ENCODE assay signal across 9 mouse cellular contexts in genomic region chr5:139202127-139202526, GRCm38 (mm10). TPM values are rescaled to one million over a fixed set of nuclear protein-coding genes. Genes with fewer than 3 reads are reported as not detected.
DNase-seq lines count a peak whose midpoint lies in the region; ATAC-seq and TF ChIP-seq lines count a peak whose summit lies in the region.
"Had no signal": no experiment of that assay in that cellular context is flagged by ENCODE, and none has a peak within 500 bp of the region (broad histone marks: within the 10 kb centered on the region; RNA-seq: fewer than 3 reads in every experiment).

No protein-coding gene starts in this region.

- no peak for TF ChIP-seq CTCF in bone marrow, adult 2 months (IDR thresholded peaks at IDR 0.05; ENCODE audit: control insufficient read depth, insufficient read depth, low read length)

- H3K4me1 ChIP-seq in heart, embryonic 15.5 days (replicated peaks) = peaks cover 19% of the 10 kb centered on the region
- peaks cover 11% of the 10 kb centered on the region for H3K4me1 ChIP-seq in bone marrow, adult 2 months (ENCODE audit: control insufficient read depth, insufficient read depth, low read length)
- peaks cover 15% of the 10 kb centered on the region for H3K4me1 ChIP-seq in hindbrain, embryonic 14.5 days (replicated peaks; ENCODE audit: control insufficient read depth, insufficient read depth, low read length)
- peaks cover 37% of the 10 kb centered on the region for H3K4me1 ChIP-seq in midbrain, embryonic 13.5 days (replicated peaks)

- H3K9me3 ChIP-seq in heart, embryonic 15.5 days (replicated peaks) = no peaks in the 10 kb centered on the region
- H3K9me3 ChIP-seq in hindbrain, embryonic 14.5 days (ENCODE audit: control insufficient read depth, low read length) = no peaks in the 10 kb centered on the region
- H3K9me3 ChIP-seq in midbrain, embryonic 13.5 days = no peaks in the 10 kb centered on the region

- H3K9ac ChIP-seq in heart, embryonic 15.5 days = no peak overlapping the region
- H3K9ac ChIP-seq in hindbrain, embryonic 14.5 days = peak overlapping the region; percentile 90; the same call in 1 of the 2 replicates
- peak overlapping the region; percentile 92; the same call in 1 of the 2 replicates for H3K9ac ChIP-seq in midbrain, embryonic 13.5 days (replicated peaks)

- no peak for TF ChIP-seq POLR2A in bone marrow, adult 2 months (IDR thresholded peaks at IDR 0.05; ENCODE audit: borderline replicate concordance, control insufficient read depth, low read depth, low read length)

- ATAC-seq in heart, embryonic 15.5 days (replicated peaks; ENCODE audit: insufficient number of reproducible peaks, insufficient read depth, low FRiP score, low read depth) = no peak
- ATAC-seq in hindbrain, embryonic 14.5 days (ENCODE audit: low FRiP score) = no peak
- no peak for ATAC-seq in midbrain, embryonic 13.5 days
- ATAC-seq: CD4-positive, CD25-positive, alpha-beta regulatory T cell, adult 4 months had no signal

- H3K4me3 ChIP-seq in heart, embryonic 15.5 days = no peak overlapping the region
- peak overlapping the region; percentile 84 for H3K4me3 ChIP-seq in bone marrow, adult 2 months (replicated peaks; ENCODE audit: control insufficient read depth, low read depth, low read length)
- peak overlapping the region; percentile 92; the same call in 1 of the 2 replicates for H3K4me3 ChIP-seq in hindbrain, embryonic 14.5 days (replicated peaks; ENCODE audit: low read length)
- peak overlapping the region; percentile 94 for H3K4me3 ChIP-seq in midbrain, embryonic 13.5 days (replicated peaks)

- no peak overlapping the region for H3K27ac ChIP-seq in heart, embryonic 15.5 days
- no peak overlapping the region for H3K27ac ChIP-seq in bone marrow, adult 2 months (ENCODE audit: control insufficient read depth, insufficient read depth, low read depth, low read length, poor library complexity)
- no peak overlapping the region for H3K27ac ChIP-seq in hindbrain, embryonic 14.5 days
- H3K27ac ChIP-seq in midbrain, embryonic 13.5 days = no peak overlapping the region

- H3K36me3 ChIP-seq in heart, embryonic 15.5 days = no peaks in the 10 kb centered on the region
- no peaks in the 10 kb centered on the region for H3K36me3 ChIP-seq in hindbrain, embryonic 14.5 days (replicated peaks; ENCODE audit: control insufficient read depth, insufficient read depth)
- 0 out of 2 replicates have a peak, but pooled peaks cover 4% of the 10 kb centered on the region for H3K36me3 ChIP-seq in midbrain, embryonic 13.5 days

- DNase-seq in heart, adult 9 months (ENCODE audit: low spot score in 2 of 2) = no peak
- no peak for DNase-seq in hindbrain, embryonic 14.5 days (ENCODE audit: low spot score)
- no peak for DNase-seq in thymus, postnatal 25 days
- no peak for DNase-seq in cerebellum, adult 9-10 months
- DNase-seq in urinary bladder, adult 18-20 months (ENCODE audit: low spot score in 2 of 2) = no peak

- 74% methylated on average over 11 of the region's 11 CpGs for WGBS in heart, embryonic 15.5 days
- WGBS in bone marrow, adult 2 months = 74% methylated on average over 11 of the region's 11 CpGs
- WGBS in hindbrain, embryonic 14.5 days = 75% methylated on average over 11 of the region's 11 CpGs
- 79% methylated on average over 11 of the region's 11 CpGs for WGBS in midbrain, embryonic 13.5 days

- peak overlapping the region; percentile 91; the same call in 1 of the 2 replicates for H3K4me2 ChIP-seq in heart, embryonic 15.5 days
- peak overlapping the region; percentile 64 for H3K4me2 ChIP-seq in hindbrain, embryonic 14.5 days (replicated peaks)
- H3K4me2 ChIP-seq in midbrain, embryonic 13.5 days (replicated peaks) = peak overlapping the region; percentile 92

- no peaks in the 10 kb centered on the region for H3K27me3 ChIP-seq in heart, embryonic 15.5 days
- H3K27me3 ChIP-seq in hindbrain, embryonic 14.5 days (ENCODE audit: control insufficient read depth, insufficient read depth, low read length) = no peaks in the 10 kb centered on the region
- H3K27me3 ChIP-seq in midbrain, embryonic 13.5 days = no peaks in the 10 kb centered on the region

RNA-seq across cellular contexts. Expression of gene Sun1, which starts 1.7 kb away (rescaled TPM):
- 32.4 and 38.9 TPM in 2 replicates for polyA plus RNA-seq in heart, embryonic 15.5 days (2015; fragmentation: Nextera tagmentation; extraction: Ambion mirVana)
- polyA plus RNA-seq in bone marrow, adult 2 months (2011; ENCODE audit: insufficient read depth, insufficient read length, low replicate concordance, missing spikeins) = 26.5 and 27.1 TPM in 2 replicates
- polyA plus RNA-seq in hindbrain, embryonic 14.5 days (2014; fragmentation: Nextera tagmentation; extraction: Ambion mirVana) = 44.1 and 44.7 TPM in 2 replicates
- 45.9 and 49.1 TPM in 2 replicates for polyA plus RNA-seq in midbrain, embryonic 13.5 days (2015; fragmentation: Nextera tagmentation; extraction: Ambion mirVana)

RNA-seq across cellular contexts. Expression of gene Get4, which starts 50.0 kb away (rescaled TPM):
- 132 and 146 TPM in 2 replicates for polyA plus RNA-seq in heart, embryonic 15.5 days (2015; fragmentation: Nextera tagmentation; extraction: Ambion mirVana)
- polyA plus RNA-seq in bone marrow, adult 2 months (2011; ENCODE audit: insufficient read depth, insufficient read length, low replicate concordance, missing spikeins) = 43.5 and 60.2 TPM in 2 replicates
- polyA plus RNA-seq in hindbrain, embryonic 14.5 days (2014; fragmentation: Nextera tagmentation; extraction: Ambion mirVana) = 109 and 116 TPM in 2 replicates
- 112 and 116 TPM in 2 replicates for polyA plus RNA-seq in midbrain, embryonic 13.5 days (2015; fragmentation: Nextera tagmentation; extraction: Ambion mirVana)

RNA-seq across cellular contexts. Expression of gene Dnaaf5, which starts 52.1 kb away (rescaled TPM):
- 5.0 and 8.5 TPM in 2 replicates for polyA plus RNA-seq in heart, embryonic 15.5 days (2015; fragmentation: Nextera tagmentation; extraction: Ambion mirVana)
- polyA plus RNA-seq in bone marrow, adult 2 months (2011; ENCODE audit: insufficient read depth, insufficient read length, low replicate concordance, missing spikeins) = 4.1 and 6.5 TPM in 2 replicates
- polyA plus RNA-seq in hindbrain, embryonic 14.5 days (2014; fragmentation: Nextera tagmentation; extraction: Ambion mirVana) = 3.6 and 4.5 TPM in 2 replicates
- 2.3 and 3.9 TPM in 2 replicates for polyA plus RNA-seq in midbrain, embryonic 13.5 days (2015; fragmentation: Nextera tagmentation; extraction: Ambion mirVana)

RNA-seq across cellular contexts. Expression of gene Prkar1b, which starts 52.3 kb away (rescaled TPM):
- 10.1 and 12.3 TPM in 2 replicates for polyA plus RNA-seq in heart, embryonic 15.5 days (2015; fragmentation: Nextera tagmentation; extraction: Ambion mirVana)
- 6.6 TPM in 1 of 2 replicates, not detected in the other for polyA plus RNA-seq in bone marrow, adult 2 months (2011; ENCODE audit: insufficient read depth, insufficient read length, low replicate concordance, missing spikeins)
- polyA plus RNA-seq in hindbrain, embryonic 14.5 days (2014; fragmentation: Nextera tagmentation; extraction: Ambion mirVana) = 215 and 239 TPM in 2 replicates
- 139 and 148 TPM in 2 replicates for polyA plus RNA-seq in midbrain, embryonic 13.5 days (2015; fragmentation: Nextera tagmentation; extraction: Ambion mirVana)
